7 mouse cellular contexts compared by ENCODE assay signal in genomic region chr19:5929634-5930596, GRCm38 (mm10). TPM values are rescaled to one million over a fixed set of nuclear protein-coding genes. Genes with fewer than 3 reads are reported as not detected.
DNase-seq lines count a peak whose midpoint lies in the region; ATAC-seq and TF ChIP-seq lines count a peak whose summit lies in the region.

No protein-coding gene starts in this region.

- no peaks in the 10 kb centered on the region for H3K27me3 ChIP-seq in MEL (ENCODE audit: control insufficient read depth in 1 of 2, insufficient read depth in 2 of 2, low read length in 2 of 2)
- H3K27me3 ChIP-seq in heart, postnatal 0 days (ENCODE audit: control insufficient read depth, insufficient read depth, low read length) = no peaks in the 10 kb centered on the region
- H3K27me3 ChIP-seq in limb, embryonic 13.5 days = peaks cover 10% of the 10 kb centered on the region
- no peaks in the 10 kb centered on the region for H3K27me3 ChIP-seq in small intestine, adult 2 months (ENCODE audit: control insufficient read depth, insufficient read depth, low read length)
- H3K27me3 ChIP-seq in hindbrain, embryonic 16.5 days (replicated peaks; ENCODE audit: control insufficient read depth, insufficient read depth, low read length) = no peaks in the 10 kb centered on the region

- no peaks in the 10 kb centered on the region for H3K79me2 ChIP-seq in MEL (ENCODE audit: control insufficient read depth, insufficient read depth, low read length, poor library complexity)

- 45% methylated on average over 14 of the region's 14 CpGs for WGBS in heart, postnatal 0 days
- 73% methylated on average over 14 of the region's 14 CpGs for WGBS in limb, embryonic 13.5 days
- 35% methylated on average over 14 of the region's 14 CpGs for WGBS in small intestine, adult 2 months
- 64% methylated on average over 14 of the region's 14 CpGs for WGBS in hindbrain, embryonic 16.5 days

- no peak for TF ChIP-seq RAD21 in MEL (IDR thresholded peaks at IDR 0.05; ENCODE audit: low read depth, low read length)

- H3K4me3 ChIP-seq in MEL (ENCODE audit: control insufficient read depth in 1 of 2, insufficient read depth in 1 of 2, low read depth in 2 of 2, low read length in 2 of 2) = no peak overlapping the region
- no peak overlapping the region for H3K4me3 ChIP-seq in heart, postnatal 0 days (ENCODE audit: low read depth, low read length)
- H3K4me3 ChIP-seq in limb, embryonic 13.5 days = no peak overlapping the region
- H3K4me3 ChIP-seq in small intestine, adult 2 months (ENCODE audit: low read depth, low read length) = no peak overlapping the region
- no peak overlapping the region for H3K4me3 ChIP-seq in hindbrain, embryonic 16.5 days (ENCODE audit: low read length)

- peak; percentile 42 for ATAC-seq in heart, postnatal 0 days (ENCODE audit: insufficient read depth, low read depth)
- ATAC-seq in limb, embryonic 13.5 days (ENCODE audit: low FRiP score, low read depth) = no peak
- ATAC-seq in hindbrain, embryonic 16.5 days = no peak

- no peaks in the 10 kb centered on the region for H3K9me3 ChIP-seq in MEL (replicated peaks; ENCODE audit: insufficient read depth, low read length)
- H3K9me3 ChIP-seq in heart, postnatal 0 days (replicated peaks; ENCODE audit: control insufficient read depth, low read length) = no peaks in the 10 kb centered on the region
- H3K9me3 ChIP-seq in limb, embryonic 13.5 days = no peaks in the 10 kb centered on the region
- H3K9me3 ChIP-seq in hindbrain, embryonic 16.5 days (ENCODE audit: control insufficient read depth, low read length) = no peaks in the 10 kb centered on the region

- H3K36me3 ChIP-seq in MEL (ENCODE audit: control insufficient read depth in 1 of 2, insufficient read depth in 2 of 2, low read length in 2 of 2) = peaks cover 0 to 2% of the 10 kb centered on the region in 2 experiments; a peak in 2 of 4 replicates
- H3K36me3 ChIP-seq in heart, postnatal 0 days (replicated peaks; ENCODE audit: control insufficient read depth, insufficient read depth, low read length) = no peaks in the 10 kb centered on the region
- no peaks in the 10 kb centered on the region for H3K36me3 ChIP-seq in limb, embryonic 13.5 days
- H3K36me3 ChIP-seq in small intestine, adult 2 months (ENCODE audit: control insufficient read depth, insufficient read depth, low read length) = no peaks in the 10 kb centered on the region
- no peaks in the 10 kb centered on the region for H3K36me3 ChIP-seq in hindbrain, embryonic 16.5 days (ENCODE audit: control insufficient read depth, insufficient read depth, low read length)

- no peak overlapping the region for H3K27ac ChIP-seq in MEL (ENCODE audit: control insufficient read depth, low read depth, low read length)
- peak overlapping the region; percentile 73 for H3K27ac ChIP-seq in heart, postnatal 0 days (ENCODE audit: low read depth)
- H3K27ac ChIP-seq in limb, embryonic 13.5 days = no peak overlapping the region
- 0 out of 2 replicates have a peak overlapping the region, but pooled peaks have one; percentile 27 for H3K27ac ChIP-seq in small intestine, adult 2 months (ENCODE audit: insufficient read depth, low read depth, low read length)
- H3K27ac ChIP-seq in hindbrain, embryonic 16.5 days (ENCODE audit: low read depth, low read length) = no peak overlapping the region

- no peaks in the 10 kb centered on the region; a peak in 1 of 4 replicates for H3K4me1 ChIP-seq in MEL (ENCODE audit: control insufficient read depth in 1 of 2, insufficient read depth in 2 of 2, low read length in 2 of 2)
- peaks cover 9% of the 10 kb centered on the region; the same call in 1 of the 2 replicates for H3K4me1 ChIP-seq in heart, postnatal 0 days (ENCODE audit: control insufficient read depth, insufficient read depth)
- peaks cover 36% of the 10 kb centered on the region for H3K4me1 ChIP-seq in limb, embryonic 13.5 days
- H3K4me1 ChIP-seq in small intestine, adult 2 months (ENCODE audit: control insufficient read depth, insufficient read depth, insufficient read length, low read length) = peaks cover 13% of the 10 kb centered on the region
- peaks cover 3% of the 10 kb centered on the region for H3K4me1 ChIP-seq in hindbrain, embryonic 16.5 days (ENCODE audit: control insufficient read depth, insufficient read depth, low read depth, low read length)

- no peak for TF ChIP-seq CTCF in MEL (IDR thresholded peaks at IDR 0.05 in 2 of 3, conservative IDR thresholded peaks at IDR 0.05 in 1 of 3; ENCODE audit: control insufficient read depth in 1 of 3, insufficient read depth in 1 of 3, low read depth in 2 of 3, low read length in 3 of 3, poor library complexity in 1 of 3, severe bottlenecking in 1 of 3)
- TF ChIP-seq CTCF in heart, postnatal 0 days (IDR thresholded peaks at IDR 0.05; ENCODE audit: low read depth) = no peak
- TF ChIP-seq CTCF in small intestine, adult 2 months (IDR thresholded peaks at IDR 0.05; ENCODE audit: extremely low read depth, insufficient read length, insufficient replicate concordance, low read depth, low read length) = no peak

- H3K4me2 ChIP-seq in heart, postnatal 0 days (ENCODE audit: low read depth, low read length) = no peak overlapping the region
- no peak overlapping the region for H3K4me2 ChIP-seq in limb, embryonic 13.5 days (replicated peaks)
- no peak overlapping the region for H3K4me2 ChIP-seq in hindbrain, embryonic 16.5 days (ENCODE audit: low read length)

- DNase-seq in MEL (ENCODE audit: low read depth, low spot score) = peak; percentile 25
- peak; percentile 82 for DNase-seq in adrenal gland, adult 2 months
- peak; percentile 41 for DNase-seq in heart, postnatal 0 days (ENCODE audit: low spot score)
- DNase-seq in cerebellum, adult 8-10 months = no peak

- TF ChIP-seq POLR2A in MEL (IDR thresholded peaks at IDR 0.05; ENCODE audit: control insufficient read depth in 1 of 2, insufficient read depth in 1 of 2, low read depth in 1 of 2, low read length in 2 of 2, poor library complexity in 1 of 2) = no peak
- TF ChIP-seq POLR2A in small intestine, adult 2 months (IDR thresholded peaks at IDR 0.05; ENCODE audit: low read depth, low read length) = no peak

- no peak for TF ChIP-seq EP300 in MEL (IDR thresholded peaks at IDR 0.05; ENCODE audit: low read depth in 1 of 2, low read length in 2 of 2)
- TF ChIP-seq EP300 in heart, postnatal 0 days (IDR thresholded peaks at IDR 0.05; ENCODE audit: low read depth) = 0 out of 2 replicates have a peak, but pooled peaks have one; percentile 31

- H3K9ac ChIP-seq in MEL (ENCODE audit: control insufficient read depth, low read depth, low read length, poor library complexity, severe bottlenecking) = no peak overlapping the region
- H3K9ac ChIP-seq in heart, postnatal 0 days (replicated peaks; ENCODE audit: low read depth, low read length) = no peak overlapping the region
- 0 out of 2 replicates have a peak overlapping the region, but pooled peaks have one; percentile 32 for H3K9ac ChIP-seq in limb, embryonic 13.5 days
- no peak overlapping the region for H3K9ac ChIP-seq in hindbrain, embryonic 16.5 days (ENCODE audit: low read depth, low read length)

RNA-seq across cellular contexts. Expression of gene Cdc42ep2, which starts 5.3 kb away (rescaled TPM):
- 0.75 and 1.1 TPM in 2 replicates for total RNA-seq in MEL (2012; rRNA removed)
- polyA plus RNA-seq in MEL (2012; ENCODE audit: insufficient read depth in 1 of 2, insufficient read length in 2 of 2, low read depth in 1 of 2, low replicate concordance in 2 of 2, missing spikeins in 1 of 2) = 1 to 10 TPM in 1 of 2 experiments, not detected in 1; 1.7 TPM
- 1 to 10 TPM; 5.5 to 8.0 TPM for total RNA-seq in adrenal gland, adult 2 months (2021)
- 5.6 and 5.9 TPM in 2 replicates for polyA plus RNA-seq in adrenal gland, adult 2 months (2012; rRNA removed)
- 15.7 and 17.4 TPM in 2 replicates for total RNA-seq in heart, postnatal 0 days (2014; rRNA removed; ENCODE audit: low replicate concordance)
- 8.8 and 9.5 TPM in 2 replicates for polyA plus RNA-seq in heart, postnatal 0 days (2015; fragmentation: Nextera tagmentation; extraction: Ambion mirVana)
- polyA plus RNA-seq in limb, embryonic 13.5 days (2015; fragmentation: Nextera tagmentation; extraction: Ambion mirVana) = 4.7 and 5.3 TPM in 2 replicates
- 10.3 and 30.6 TPM in 2 replicates for polyA plus RNA-seq in small intestine, adult 2 months (2012; rRNA removed)
- polyA plus RNA-seq in hindbrain, embryonic 16.5 days (2015; fragmentation: Nextera tagmentation; extraction: Ambion mirVana) = 22.2 and 23.4 TPM in 2 replicates

RNA-seq across cellular contexts. Expression of gene Dpf2, which starts 17.1 kb away (rescaled TPM):
- total RNA-seq in MEL (2012; rRNA removed) = 45.7 and 58.6 TPM in 2 replicates
- 100 to 1,000 TPM; 133 to 166 TPM for polyA plus RNA-seq in MEL (2012; ENCODE audit: insufficient read depth in 1 of 2, insufficient read length in 2 of 2, low read depth in 1 of 2, low replicate concordance in 2 of 2, missing spikeins in 1 of 2)
- total RNA-seq in adrenal gland, adult 2 months (2021) = 100 to 1,000 TPM in 1 of 2 experiments, 10 to 100 TPM in 1; 90.6 to 125 TPM
- 51.7 and 56.3 TPM in 2 replicates for polyA plus RNA-seq in adrenal gland, adult 2 months (2012; rRNA removed)
- 57.8 and 91.8 TPM in 2 replicates for total RNA-seq in heart, postnatal 0 days (2014; rRNA removed; ENCODE audit: low replicate concordance)
- 60.5 and 61.4 TPM in 2 replicates for polyA plus RNA-seq in heart, postnatal 0 days (2015; fragmentation: Nextera tagmentation; extraction: Ambion mirVana)
- 174 and 185 TPM in 2 replicates for polyA plus RNA-seq in limb, embryonic 13.5 days (2015; fragmentation: Nextera tagmentation; extraction: Ambion mirVana)
- polyA plus RNA-seq in small intestine, adult 2 months (2012; rRNA removed) = 34.1 and 64.3 TPM in 2 replicates
- polyA plus RNA-seq in hindbrain, embryonic 16.5 days (2015; fragmentation: Nextera tagmentation; extraction: Ambion mirVana) = 94.0 and 117 TPM in 2 replicates

RNA-seq across cellular contexts. Expression of gene Pola2, which starts 34.1 kb away (rescaled TPM):
- total RNA-seq in MEL (2012; rRNA removed) = 75.3 and 77.3 TPM in 2 replicates
- 100 to 1,000 TPM in 1 of 2 experiments, 10 to 100 TPM in 1; 99.4 to 126 TPM for polyA plus RNA-seq in MEL (2012; ENCODE audit: insufficient read depth in 1 of 2, insufficient read length in 2 of 2, low read depth in 1 of 2, low replicate concordance in 2 of 2, missing spikeins in 1 of 2)
- 10 to 100 TPM; 15.9 to 20.4 TPM for total RNA-seq in adrenal gland, adult 2 months (2021)
- 36.0 and 41.0 TPM in 2 replicates for polyA plus RNA-seq in adrenal gland, adult 2 months (2012; rRNA removed)
- 44.7 and 64.3 TPM in 2 replicates for total RNA-seq in heart, postnatal 0 days (2014; rRNA removed; ENCODE audit: low replicate concordance)
- 32.7 and 34.1 TPM in 2 replicates for polyA plus RNA-seq in heart, postnatal 0 days (2015; fragmentation: Nextera tagmentation; extraction: Ambion mirVana)
- polyA plus RNA-seq in limb, embryonic 13.5 days (2015; fragmentation: Nextera tagmentation; extraction: Ambion mirVana) = 70.9 and 75.7 TPM in 2 replicates
- 14.2 and 40.8 TPM in 2 replicates for polyA plus RNA-seq in small intestine, adult 2 months (2012; rRNA removed)
- 22.4 and 26.6 TPM in 2 replicates for polyA plus RNA-seq in hindbrain, embryonic 16.5 days (2015; fragmentation: Nextera tagmentation; extraction: Ambion mirVana)

RNA-seq across cellular contexts. Expression of gene Tigd3, which starts 36.0 kb away (rescaled TPM):
- total RNA-seq in MEL (2012; rRNA removed) = 1.9 and 2.1 TPM in 2 replicates
- polyA plus RNA-seq in MEL (2012; ENCODE audit: insufficient read depth in 1 of 2, insufficient read length in 2 of 2, low read depth in 1 of 2, low replicate concordance in 2 of 2, missing spikeins in 1 of 2) = 1 to 10 TPM in 1 of 2 experiments, not detected in 1; 2.2 TPM
- total RNA-seq in adrenal gland, adult 2 months (2021) = 1 to 10 TPM; 1.0 to 1.1 TPM
- 0.48 and 0.53 TPM in 2 replicates for polyA plus RNA-seq in adrenal gland, adult 2 months (2012; rRNA removed)
- total RNA-seq in heart, postnatal 0 days (2014; rRNA removed; ENCODE audit: low replicate concordance) = 0.81 and 3.3 TPM in 2 replicates
- polyA plus RNA-seq in heart, postnatal 0 days (2015; fragmentation: Nextera tagmentation; extraction: Ambion mirVana) = 0.85 and 0.91 TPM in 2 replicates
- 4.7 and 5.5 TPM in 2 replicates for polyA plus RNA-seq in limb, embryonic 13.5 days (2015; fragmentation: Nextera tagmentation; extraction: Ambion mirVana)
- 0.90 and 2.0 TPM in 2 replicates for polyA plus RNA-seq in small intestine, adult 2 months (2012; rRNA removed)
- polyA plus RNA-seq in hindbrain, embryonic 16.5 days (2015; fragmentation: Nextera tagmentation; extraction: Ambion mirVana) = 10.0 and 10.2 TPM in 2 replicates

RNA-seq across cellular contexts. Expression of gene Slc25a45, which starts 52.3 kb away (rescaled TPM):
- 20.7 and 23.5 TPM in 2 replicates for total RNA-seq in MEL (2012; rRNA removed)
- 10 to 100 TPM in 1 of 2 experiments, not detected in 1; 30.7 TPM for polyA plus RNA-seq in MEL (2012; ENCODE audit: insufficient read depth in 1 of 2, insufficient read length in 2 of 2, low read depth in 1 of 2, low replicate concordance in 2 of 2, missing spikeins in 1 of 2)
- 10 to 100 TPM; 15.5 to 36.2 TPM for total RNA-seq in adrenal gland, adult 2 months (2021)
- polyA plus RNA-seq in adrenal gland, adult 2 months (2012; rRNA removed) = 42.4 and 44.6 TPM in 2 replicates
- total RNA-seq in heart, postnatal 0 days (2014; rRNA removed; ENCODE audit: low replicate concordance) = 3.1 and 4.8 TPM in 2 replicates
- polyA plus RNA-seq in heart, postnatal 0 days (2015; fragmentation: Nextera tagmentation; extraction: Ambion mirVana) = 2.8 and 2.9 TPM in 2 replicates
- polyA plus RNA-seq in limb, embryonic 13.5 days (2015; fragmentation: Nextera tagmentation; extraction: Ambion mirVana) = 2.3 and 2.4 TPM in 2 replicates
- 207 and 241 TPM in 2 replicates for polyA plus RNA-seq in small intestine, adult 2 months (2012; rRNA removed)
- polyA plus RNA-seq in hindbrain, embryonic 16.5 days (2015; fragmentation: Nextera tagmentation; extraction: Ambion mirVana) = 2.2 and 2.6 TPM in 2 replicates

Comparison
In these comparisons a context has a peak if more than half of its experiments do, and no peak if none do; other contexts are left out.
1. H3K27ac ChIP-seq: peak in heart, postnatal 0 days (single experiment) and small intestine, adult 2 months (single experiment); none in MEL (single experiment), limb, embryonic 13.5 days (single experiment) and hindbrain, embryonic 16.5 days (single experiment).